Mouse (Mus musculus) neural tube, embryonic 11.5 days (tissue): ENCODE results near the gene Obp2a. TPM values are rescaled to one million over a fixed set of nuclear protein-coding genes. Genes with fewer than 3 reads are reported as not detected.

Experiments
- ATAC-seq: fragments of 200-750 bp; cut with Nextera tagmentation; 2 replicates; pipeline ENCODE4 v1.8.0; 2017; ENCODE audit warnings: moderate number of reproducible peaks, mild to moderate bottlenecking, moderate TSS enrichment, moderate library complexity; ENCODE audit not compliant: insufficient read depth, low FRiP score, low TSS enrichment
- DNase-seq: peaks from one replicate; pipeline ENCODE4 v3.0.0-alpha.2; 2015; ENCODE audit warnings: low spot score
- H3K27ac ChIP-seq: fragments of 300-500 bp; sonication (generic); 2 replicates; pipeline ENCODE4 v1.5.1; 2014; ENCODE audit warnings: low read depth, mild to moderate bottlenecking, low read length
- H3K27me3 ChIP-seq: fragments of 300-500 bp; sonication (generic); 2 replicates; pipeline ENCODE4 v1.6.1; 2014; ENCODE audit warnings: mild to moderate bottlenecking, low read length, mixed read lengths; ENCODE audit not compliant: control insufficient read depth, insufficient read depth
- H3K36me3 ChIP-seq: fragments of 300-500 bp; sonication (generic); 2 replicates; pipeline ENCODE4 v1.6.1; 2014; ENCODE audit warnings: mild to moderate bottlenecking, low read length, moderate library complexity, mixed read lengths; ENCODE audit not compliant: control insufficient read depth, insufficient read depth
- H3K4me1 ChIP-seq: fragments of 300-500 bp; sonication (generic); 2 replicates; pipeline ENCODE4 v1.6.1; 2014; ENCODE audit warnings: low read length, mixed read lengths; ENCODE audit not compliant: control insufficient read depth, insufficient read depth
- H3K4me2 ChIP-seq: fragments of 300-500 bp; sonication (generic); 2 replicates; pipeline ENCODE4 v1.6.1; 2014; ENCODE audit warnings: low read depth, mild to moderate bottlenecking, moderate library complexity
- H3K4me3 ChIP-seq: fragments of 300-500 bp; sonication (generic); 2 replicates; pipeline ENCODE4 v1.5.1; 2014; ENCODE audit warnings: low read depth, low read length
- H3K9ac ChIP-seq: fragments of 300-500 bp; sonication (generic); 2 replicates; pipeline ENCODE4 v1.6.1; 2014; ENCODE audit warnings: mild to moderate bottlenecking, low read length
- H3K9me3 ChIP-seq: fragments of 300-500 bp; sonication (generic); 2 replicates; pipeline ENCODE4 v1.6.1; 2016; ENCODE audit warnings: low read length; ENCODE audit not compliant: control insufficient read depth
- WGBS: fragments of 180-500 bp; shearing (Covaris S2); extraction: QIAGEN DNeasy Blood & Tissue Kit; methylation state at CpG from one replicate; pipeline ENCODE4 v1.1.7; 2014; 5-methylcytosine and 5-hydroxymethylcytosine counted together
- polyA plus RNA-seq: library from polyadenylated mRNA; unstranded; fragments of >200 nt; fragmentation: Nextera tagmentation; extraction: Ambion mirVana; gene quantifications from 2 replicates; pipeline ENCODE4 v1.2.1, GENCODE M21; 2014

Obp2a gene
- polyA plus RNA-seq, 1 experiment from 2014 or later, result not detected

- no peak overlapping the region for H3K4me3 ChIP-seq
- no peaks in the 10 kb centered on the region for H3K27me3 ChIP-seq
- H3K4me2 ChIP-seq, result no peak overlapping the region
- ATAC-seq (no peak), DNase-seq (no peak)
- H3K36me3 ChIP-seq, result no peaks in the 10 kb centered on the region
- H3K9me3 ChIP-seq, result no peaks in the 10 kb centered on the region
- WGBS, result 78% methylated on average over 5 of the region's 5 CpGs
- no peak overlapping the region for H3K9ac ChIP-seq
- H3K4me1 ChIP-seq, result no peaks in the 10 kb centered on the region
- H3K27ac ChIP-seq, result no peak overlapping the region
Measured at GRCm38 (mm10) chr2:25664125-25664524, 35.7 kb upstream of the Obp2a start.

- WGBS, result 58% methylated on average over 1 of the region's 1 CpGs
- Histone ChIP-seq H3K9me3 (no peaks in the 10 kb centered on the region), H3K4me3 (no peak overlapping the region), H3K36me3 (no peaks in the 10 kb centered on the region), H3K4me2 (no peak overlapping the region), H3K9ac (no peak overlapping the region), H3K27me3 (no peaks in the 10 kb centered on the region), H3K4me1 (no peaks in the 10 kb centered on the region), H3K27ac (no peak overlapping the region)
- ATAC-seq, result no peak
- no peak for DNase-seq
Measured at GRCm38 (mm10) chr2:25666516-25666915, 33.3 kb upstream of the Obp2a start.

GRCm38 (mm10) chr2:25676486-25676885 is 23.4 kb upstream of the Obp2a start, which contains the start of gene Lcn6:
Gene Lcn6 (plus strand): TSS chr2:25676786.
- Histone ChIP-seq H3K36me3 (no peaks in the 10 kb centered on the region), H3K9ac (no peak within 1 kb of the TSS), H3K9me3 (no peaks in the 10 kb centered on the region), H3K27me3 (no peaks in the 10 kb centered on the region), H3K4me2 (no peak within 1 kb of the TSS), H3K4me1 (no peaks in the 10 kb centered on the region), H3K27ac (no peak within 1 kb of the TSS), H3K4me3 (no peak within 1 kb of the TSS)
- ATAC-seq, result no peak
- no peak for DNase-seq
- 98% methylated on average over 3 of the region's 3 CpGs for WGBS

GRCm38 (mm10) chr2:25679559-25679958 is 20.3 kb upstream of the Obp2a start:
- H3K9me3 ChIP-seq, result no peaks in the 10 kb centered on the region
- H3K4me2 ChIP-seq, result no peak overlapping the region
- H3K36me3 ChIP-seq, result no peaks in the 10 kb centered on the region
- DNase-seq (no peak), ATAC-seq (no peak)
- H3K4me3 ChIP-seq, result no peak overlapping the region
- H3K27ac ChIP-seq, result no peak overlapping the region
- H3K9ac ChIP-seq, result no peak overlapping the region
- H3K27me3 ChIP-seq, result no peaks in the 10 kb centered on the region
- WGBS, result 84% methylated on average over 6 of the region's 6 CpGs
- no peaks in the 10 kb centered on the region for H3K4me1 ChIP-seq

GRCm38 (mm10) chr2:25682426-25682825 is 17.4 kb upstream of the Obp2a start, which contains the start of gene Lcn10:
Gene Lcn10 (plus strand): TSS chr2:25682726.
- no peak within 1 kb of the TSS for H3K4me3 ChIP-seq
- no peak within 1 kb of the TSS for H3K9ac ChIP-seq
- no peaks in the 10 kb centered on the region for H3K27me3 ChIP-seq
- 69% methylated on average over 2 of the region's 2 CpGs for WGBS
- no peaks in the 10 kb centered on the region for H3K36me3 ChIP-seq
- DNase-seq (no peak), ATAC-seq (no peak)
- H3K4me2 ChIP-seq, result no peak within 1 kb of the TSS
- H3K27ac ChIP-seq, result no peak within 1 kb of the TSS
- H3K4me1 ChIP-seq, result no peaks in the 10 kb centered on the region
- H3K9me3 ChIP-seq, result no peaks in the 10 kb centered on the region

GRCm38 (mm10) chr2:25686941-25687340 is 12.9 kb upstream of the Obp2a start:
- DNase-seq (no peak), ATAC-seq (no peak)
- no peaks in the 10 kb centered on the region for H3K36me3 ChIP-seq
- no peak overlapping the region for H3K9ac ChIP-seq
- no peaks in the 10 kb centered on the region for H3K4me1 ChIP-seq
- WGBS, result 68% methylated on average over 3 of the region's 4 CpGs
- H3K27me3 ChIP-seq, result no peaks in the 10 kb centered on the region
- no peaks in the 10 kb centered on the region for H3K9me3 ChIP-seq
- H3K4me2 ChIP-seq, result no peak overlapping the region
- H3K4me3 ChIP-seq, result no peak overlapping the region
- no peak overlapping the region for H3K27ac ChIP-seq

GRCm38 (mm10) chr2:25694605-25695004 is 5.2 kb upstream of the Obp2a start:
- no peak for ATAC-seq
- no peaks in the 10 kb centered on the region for H3K27me3 ChIP-seq
- no peak overlapping the region for H3K27ac ChIP-seq
- H3K9ac ChIP-seq, result no peak overlapping the region
- H3K4me2 ChIP-seq, result no peak overlapping the region
- H3K4me1 ChIP-seq, result no peaks in the 10 kb centered on the region
- peak; percentile 68 for DNase-seq
- no peak overlapping the region for H3K4me3 ChIP-seq
- no peaks in the 10 kb centered on the region for H3K9me3 ChIP-seq
- H3K36me3 ChIP-seq, result no peaks in the 10 kb centered on the region

- Histone ChIP-seq H3K9ac (no peak overlapping the region), H3K36me3 (no peaks in the 10 kb centered on the region), H3K4me2 (no peak overlapping the region), H3K4me1 (no peaks in the 10 kb centered on the region), H3K27ac (no peak overlapping the region), H3K4me3 (no peak overlapping the region), H3K27me3 (no peaks in the 10 kb centered on the region), H3K9me3 (no peaks in the 10 kb centered on the region)
- no peak for DNase-seq
- no peak for ATAC-seq
- 71% methylated on average over 4 of the region's 4 CpGs for WGBS
Measured at GRCm38 (mm10) chr2:25696951-25697350, 2.9 kb upstream of the Obp2a start.

GRCm38 (mm10) chr2:25698696-25699095 is 1.1 kb upstream of the Obp2a start:
- 81% methylated on average over 2 of the region's 2 CpGs for WGBS
- Histone ChIP-seq H3K4me3 (no peak overlapping the region), H3K4me1 (no peaks in the 10 kb centered on the region), H3K4me2 (no peak overlapping the region), H3K27ac (no peak overlapping the region), H3K9me3 (no peaks in the 10 kb centered on the region), H3K9ac (no peak overlapping the region), H3K27me3 (no peaks in the 10 kb centered on the region), H3K36me3 (no peaks in the 10 kb centered on the region)
- DNase-seq (no peak), ATAC-seq (no peak)
